Mouse (Mus musculus): Measurements from ENCODE around the gene Camkk1.

The Camkk1 gene

DNA sequence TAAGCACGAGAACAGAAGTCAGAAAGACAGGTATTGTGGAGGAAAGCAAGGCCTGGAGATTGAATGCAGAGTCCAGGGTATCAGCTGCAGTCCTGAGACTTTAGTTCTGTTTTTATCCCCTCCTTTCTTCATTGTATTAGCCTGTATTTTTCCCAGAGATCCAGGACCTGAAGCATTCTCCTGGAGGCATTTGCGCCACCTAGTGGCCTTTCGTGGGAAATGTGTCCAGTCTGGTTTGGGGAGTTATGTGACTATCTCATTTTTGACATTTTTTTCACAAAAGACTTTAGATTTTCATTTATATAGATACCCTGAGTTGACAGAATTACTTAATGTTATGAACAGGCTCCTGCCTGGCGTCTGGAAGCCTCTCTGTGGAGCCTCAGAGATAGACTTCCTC is 30.5 kb downstream of the Camkk1 start:
- in situ Hi-C loops (cut with MboI, MseI): no loop called here

GRCm38 (mm10) chr11:73052795-73053194 is 34.0 kb downstream of the Camkk1 start:
- in situ Hi-C loops (cut with MboI, MseI): no loop called here

DNA sequence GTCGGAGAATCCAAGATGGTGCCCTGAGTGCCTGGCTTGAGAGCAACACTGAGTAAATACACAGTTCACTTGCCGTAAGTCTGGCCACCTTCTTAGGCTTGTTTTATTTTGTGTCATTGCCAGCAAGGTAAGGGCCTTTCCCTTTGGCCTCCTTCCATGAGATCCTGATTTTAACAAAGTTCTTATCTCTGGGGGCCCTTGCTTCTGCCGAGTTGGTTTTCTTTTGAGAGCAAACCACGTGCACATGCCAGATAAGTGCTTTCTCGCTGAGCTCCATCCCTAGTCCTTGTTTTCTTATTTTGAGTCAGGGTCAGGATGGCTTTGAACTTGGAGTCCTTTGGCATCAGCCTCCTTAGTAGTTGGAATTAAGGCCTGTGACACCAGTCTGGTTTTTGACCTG is 38.9 kb downstream of the Camkk1 start:
- in situ Hi-C loops (cut with MboI, MseI): no loop called here

- in situ Hi-C loops (cut with MboI, MseI): no loop called here
Observed at GRCm38 (mm10) chr11:73059630-73060029, 40.8 kb downstream of the Camkk1 start.

DNA sequence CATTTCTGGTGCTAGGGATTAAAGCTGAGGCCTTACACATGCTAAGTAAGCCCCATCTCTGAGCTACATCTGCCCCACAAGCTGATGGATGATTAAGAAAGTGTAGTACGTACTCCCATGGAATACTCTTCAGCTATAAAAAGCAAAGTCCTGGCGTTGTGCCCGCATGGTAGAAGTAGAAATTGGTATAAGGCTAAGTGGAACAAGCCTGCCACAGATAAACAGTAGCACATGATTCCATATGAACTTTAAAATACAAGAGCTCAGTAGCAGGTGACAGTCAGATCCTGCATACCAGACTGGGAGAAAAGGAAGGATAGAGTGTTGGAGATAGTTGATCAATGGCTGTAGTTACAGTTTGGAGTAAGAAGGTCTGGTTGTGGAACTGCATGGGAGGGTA is 42.6 kb downstream of the Camkk1 start:
- in situ Hi-C loops (cut with MboI, MseI): no loop called here

DNA sequence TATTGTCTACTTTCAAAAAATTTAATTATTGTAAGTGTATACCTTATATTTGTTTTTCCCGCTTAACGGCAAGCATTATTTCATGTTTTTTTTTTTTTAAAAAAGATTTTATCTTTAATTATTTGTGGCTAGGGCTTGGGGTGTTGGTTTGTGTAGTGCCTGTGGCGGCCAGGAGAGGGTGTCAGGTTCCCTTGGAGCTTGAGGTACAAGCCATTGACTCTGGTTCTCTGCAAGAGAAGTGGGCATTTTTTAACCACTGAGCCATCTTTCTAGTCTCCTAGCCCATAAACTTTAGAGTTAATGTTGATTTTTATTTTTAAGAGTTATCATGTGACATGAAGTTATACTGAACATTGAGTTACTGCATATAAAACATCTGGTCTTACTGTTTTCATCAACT is 53.0 kb downstream of the Camkk1 start:
- in situ Hi-C loops (cut with MboI, MseI): loop anchor here (5.0 kb wide), 1 partner anchor 40 kb away; no protein-coding TSS in a partner anchor

- in situ Hi-C loops (cut with MboI, MseI): no loop called here
Observed at GRCm38 (mm10) chr11:73076295-73076694, 57.5 kb downstream of the Camkk1 start.

GRCm38 (mm10) chr11:73076733-73077132 is 57.9 kb downstream of the Camkk1 start:
- in situ Hi-C loops (cut with MboI, MseI): no loop called here

GRCm38 (mm10) chr11:73077211-73077720 is 58.5 kb downstream of the Camkk1 start:
- in situ Hi-C loops (cut with MboI, MseI): no loop called here

DNA sequence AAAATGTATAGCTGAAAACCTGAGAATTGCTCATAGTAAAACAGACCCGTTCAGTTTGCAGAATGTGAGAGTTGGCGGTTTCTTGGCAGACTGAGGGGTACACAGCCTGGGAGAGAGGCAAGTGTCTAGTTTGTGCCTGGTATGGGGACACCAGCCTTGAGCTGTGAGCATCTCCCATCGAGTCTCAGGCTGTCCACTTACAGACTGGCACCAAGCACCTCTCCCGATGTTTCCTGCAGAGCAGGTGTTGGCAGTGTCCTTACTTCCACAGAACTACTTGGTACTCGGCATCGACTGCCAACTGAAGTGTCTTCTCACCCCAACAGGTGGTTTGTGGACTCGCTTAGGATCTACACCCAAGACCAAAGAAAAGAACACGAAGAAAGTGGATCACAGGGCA is 59.8 kb downstream of the Camkk1 start:
- in situ Hi-C loops (cut with MboI, MseI): no loop called here

- in situ Hi-C loops (cut with MboI, MseI): no loop called here
Observed at GRCm38 (mm10) chr11:73080306-73080705, 61.5 kb downstream of the Camkk1 start.

DNA sequence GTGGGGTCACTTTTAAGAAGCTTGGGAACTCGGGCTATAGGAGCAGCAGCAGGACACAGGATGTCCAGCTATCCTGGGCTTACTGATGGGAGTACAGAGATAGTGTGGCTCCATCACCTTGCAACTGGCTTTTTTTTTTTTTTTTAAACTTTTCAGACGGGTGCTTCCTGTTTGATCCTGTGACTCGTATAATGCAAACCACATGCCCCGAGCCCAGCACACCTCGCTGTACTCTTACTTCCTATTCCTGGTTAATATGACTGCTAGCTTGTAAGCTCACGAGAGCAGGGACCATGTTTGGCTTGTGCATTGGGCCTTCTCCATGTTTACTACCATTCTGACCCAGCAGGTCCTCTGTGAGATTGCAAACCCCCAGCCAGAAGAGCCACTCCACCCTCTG is 65.5 kb downstream of the Camkk1 start:
- in situ Hi-C loops (cut with MboI, MseI): no loop called here

GRCm38 (mm10) chr11:73084804-73085231 is 66.0 kb downstream of the Camkk1 start:
- in situ Hi-C loops (cut with MboI, MseI): no loop called here

- in situ Hi-C loops (cut with MboI, MseI): no loop called here
Observed at GRCm38 (mm10) chr11:73085391-73085790, 66.6 kb downstream of the Camkk1 start.

DNA sequence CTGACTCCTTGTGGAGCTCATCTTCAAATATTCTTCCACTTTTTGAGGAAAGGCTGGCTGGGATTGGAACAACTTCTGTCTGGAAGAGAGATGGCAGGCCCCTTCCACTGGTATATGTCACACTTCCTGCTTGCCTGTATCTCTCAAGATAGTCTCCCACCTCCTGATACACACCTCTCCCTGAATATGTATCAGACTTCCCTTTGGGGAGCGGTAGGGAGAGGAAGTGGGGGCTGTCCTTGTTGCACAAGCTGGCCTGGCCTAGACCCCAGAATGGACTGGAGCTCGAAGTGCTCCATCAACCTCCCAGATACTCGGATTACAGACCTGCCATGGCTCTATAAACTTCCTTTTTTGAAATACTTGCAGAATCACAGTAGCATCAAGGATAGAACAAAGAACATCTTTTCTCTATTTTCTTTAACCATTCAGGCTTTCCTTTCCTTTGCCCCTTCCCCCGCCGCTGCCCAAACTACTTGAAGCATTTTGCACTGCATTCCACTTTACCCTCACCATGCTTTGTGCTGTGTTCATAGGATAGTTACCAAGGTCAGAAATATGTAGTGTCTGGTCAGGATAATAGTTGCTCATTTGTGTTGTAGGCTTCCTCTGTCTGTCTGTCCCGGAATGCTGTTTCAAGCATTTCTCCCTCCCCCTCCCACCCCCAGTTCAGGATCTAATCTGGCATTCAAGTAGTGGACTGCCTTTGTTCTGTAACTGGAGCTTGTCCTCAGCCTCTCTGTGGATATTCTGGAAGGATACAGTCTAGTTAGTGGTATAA is 69.1 kb downstream of the Camkk1 start:
- in situ Hi-C loops (cut with MboI, MseI): no loop called here

DNA sequence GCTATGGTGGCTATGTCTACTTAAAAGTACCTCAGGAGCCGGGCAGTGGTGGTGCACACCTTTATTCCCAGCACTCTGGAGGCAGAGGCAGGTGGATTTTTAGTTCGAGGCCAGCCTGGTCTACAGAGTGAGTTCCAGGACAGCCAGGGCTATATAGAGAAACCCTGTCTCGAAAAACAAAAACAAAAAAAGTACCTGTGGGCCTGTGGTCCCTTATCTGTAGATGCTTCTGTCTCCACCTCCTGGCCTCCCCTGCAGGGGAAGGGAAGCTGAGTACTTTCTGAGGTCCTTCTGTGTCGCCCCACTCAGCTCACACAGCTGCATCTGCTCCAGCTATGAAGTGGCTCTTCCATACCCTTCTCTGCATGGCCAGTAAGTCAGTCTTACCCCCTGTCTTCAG is 71.5 kb downstream of the Camkk1 start, which contains the start of gene Itgae:
Gene Itgae, plus strand, starts transcription at position 301 of the 400 bp plus-strand sequence.
- in situ Hi-C loops (cut with MboI, MseI): no loop called here

DNA sequence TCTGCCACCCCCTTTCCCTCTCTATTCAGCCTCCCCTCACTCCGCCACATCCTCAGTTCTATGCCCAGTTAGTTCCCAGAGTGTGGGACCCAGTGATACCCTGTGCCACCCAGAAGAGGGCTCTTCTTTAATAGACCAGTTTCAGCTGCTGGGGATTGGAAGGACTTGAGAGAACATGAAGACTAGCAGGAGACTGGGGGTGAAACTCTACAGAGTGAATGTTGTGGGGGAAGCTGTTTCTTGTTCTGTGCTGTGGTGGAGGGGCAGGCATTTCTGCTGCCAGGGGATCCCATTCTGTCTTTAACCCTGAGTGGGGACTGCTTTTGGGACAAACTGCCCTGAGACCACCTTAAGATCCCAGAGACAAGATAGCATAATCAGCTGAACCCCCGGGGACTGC is 72.0 kb downstream of the Camkk1 start:
- in situ Hi-C loops (cut with MboI, MseI): no loop called here
